Mouse (Mus musculus) ovary, postnatal 10 days (tissue): Measurements from ENCODE around the gene Fam78a.

ENCODE experiments used
- DNase-seq: peaks from one replicate; pipeline ENCODE4 v3.0.0; 2022; ENCODE audit warnings: low spot score

Gene Fam78a

GRCm38 (mm10) chr2:32096122-32096420, 11.4 kb upstream of the Fam78a start:
- no peak for DNase-seq

- peak; percentile 41 for DNase-seq
Measured at GRCm38 (mm10) chr2:32095351-32096121, 10.9 kb upstream of the Fam78a start, which contains the start of gene Plpp7. Plpp7 (plus strand) TSS chr2:32095528.

GRCm38 (mm10) chr2:32094001-32094707, 9.5 kb upstream of the Fam78a start:
- DNase-seq = no peak

GRCm38 (mm10) chr2:32091956-32092355, 7.3 kb upstream of the Fam78a start:
- no peak for DNase-seq

GRCm38 (mm10) chr2:32090145-32090544, 5.5 kb upstream of the Fam78a start:
- DNase-seq = no peak

GRCm38 (mm10) chr2:32089606-32090005, 4.9 kb upstream of the Fam78a start:
- no peak for DNase-seq

GRCm38 (mm10) chr2:32088372-32088981, 3.8 kb upstream of the Fam78a start:
- no peak for DNase-seq

- DNase-seq = no peak
Measured at GRCm38 (mm10) chr2:32087606-32088005, 2.9 kb upstream of the Fam78a start.

- DNase-seq = no peak
Measured at GRCm38 (mm10) chr2:32085231-32085630, 574 bp upstream of the Fam78a start.

GRCm38 (mm10) chr2:32084872-32085199, 179 bp upstream of the Fam78a start:
- no peak for DNase-seq

- no peak for DNase-seq
Measured at GRCm38 (mm10) chr2:32083159-32084011, 1.3 kb downstream of the Fam78a start.

- no peak for DNase-seq
Measured at GRCm38 (mm10) chr2:32082229-32082628, 2.4 kb downstream of the Fam78a start.

GRCm38 (mm10) chr2:32081296-32081929, 3.2 kb downstream of the Fam78a start:
- no peak for DNase-seq

- no peak for DNase-seq
Measured at GRCm38 (mm10) chr2:32080681-32081080, 4.0 kb downstream of the Fam78a start.

- no peak for DNase-seq
Measured at GRCm38 (mm10) chr2:32079191-32079725, 5.4 kb downstream of the Fam78a start.

- no peak for DNase-seq
Measured at GRCm38 (mm10) chr2:32078522-32078921, 6.1 kb downstream of the Fam78a start.

GRCm38 (mm10) chr2:32077744-32078143, 6.9 kb downstream of the Fam78a start:
- no peak for DNase-seq

- no peak for DNase-seq
Measured at GRCm38 (mm10) chr2:32075368-32075767, 9.3 kb downstream of the Fam78a start.

GRCm38 (mm10) chr2:32074404-32074803, 10.3 kb downstream of the Fam78a start:
- DNase-seq = no peak

- DNase-seq = no peak
Measured at GRCm38 (mm10) chr2:32070747-32071146, 13.9 kb downstream of the Fam78a start.

GRCm38 (mm10) chr2:32068811-32069607, 15.6 kb downstream of the Fam78a start:
- no peak for DNase-seq
